Mouse (Mus musculus) limb, embryonic 12.5 days (tissue): Measurements from ENCODE around the gene Pde4c. TPM values are rescaled to one million over a fixed set of nuclear protein-coding genes. Genes with fewer than 3 reads are reported as not detected.

Experiments used
- ATAC-seq: fragments of 200-750 bp; cut with Nextera tagmentation; 2 replicates; pipeline ENCODE4 v1.8.0; 2017; ENCODE audit warnings: low read depth, moderate TSS enrichment; ENCODE audit not compliant: insufficient number of reproducible peaks, insufficient read depth, low FRiP score, low TSS enrichment
- H3K27ac ChIP-seq: fragments of 300-500 bp; sonication (generic); 2 replicates; pipeline ENCODE4 v1.5.1; 2016; ENCODE audit warnings: mild to moderate bottlenecking, moderate library complexity
- H3K27me3 ChIP-seq: fragments of 300-500 bp; sonication (generic); 2 replicates; pipeline ENCODE4 v1.6.1; 2016; ENCODE audit warnings: mild to moderate bottlenecking, moderate library complexity
- H3K36me3 ChIP-seq: fragments of 300-500 bp; sonication (generic); 2 replicates; pipeline ENCODE4 v1.6.1; 2016; ENCODE audit warnings: mild to moderate bottlenecking, moderate library complexity
- H3K4me1 ChIP-seq: fragments of 300-500 bp; sonication (generic); replicated peaks from 2 replicates; pipeline ENCODE4 v1.6.1; 2016
- H3K4me2 ChIP-seq: fragments of 300-500 bp; sonication (generic); 2 replicates; pipeline ENCODE4 v1.6.1; 2016; ENCODE audit warnings: mild to moderate bottlenecking, moderate library complexity
- H3K4me3 ChIP-seq: fragments of 300-500 bp; sonication (generic); replicated peaks from 2 replicates; pipeline ENCODE4 v1.5.1; 2016; ENCODE audit warnings: mild to moderate bottlenecking
- H3K9ac ChIP-seq: fragments of 300-500 bp; sonication (generic); replicated peaks from 2 replicates; pipeline ENCODE4 v1.6.1; 2016; ENCODE audit warnings: mild to moderate bottlenecking, moderate library complexity
- H3K9me3 ChIP-seq: fragments of 300-500 bp; sonication (generic); 2 replicates; pipeline ENCODE4 v1.6.1; 2016; ENCODE audit warnings: mild to moderate bottlenecking, moderate library complexity
- WGBS: fragments of 180-500 bp; shearing (Covaris S2); methylation state at CpG from one replicate; pipeline ENCODE4 v1.1.7; 2016; 5-methylcytosine and 5-hydroxymethylcytosine counted together
- polyA plus RNA-seq: library from polyadenylated mRNA; unstranded; fragments of >200 nt; fragmentation: Nextera tagmentation; extraction: Ambion mirVana; gene quantifications from 2 replicates; pipeline ENCODE4 v1.2.1, GENCODE M21; 2016

Pde4c gene
- polyA plus RNA-seq, 1 experiment from 2014 or later, result 0.33 TPM

GRCm38 (mm10) chr8:70743656-70744590, 20.4 kb downstream of the Pde4c start:
- Histone ChIP-seq H3K36me3 (no peaks in the 10 kb centered on the region), H3K4me1 (peaks cover 15% of the 10 kb centered on the region), H3K9ac (peak overlapping the region; percentile 40), H3K27ac (no peak overlapping the region), H3K4me3 (peak overlapping the region; percentile 30), H3K9me3 (no peaks in the 10 kb centered on the region), H3K4me2 (peak overlapping the region; percentile 50), H3K27me3 (peaks cover 89% of the 10 kb centered on the region)
- no peak for ATAC-seq
- 5% methylated on average over 48 of the region's 48 CpGs for WGBS

DNA sequence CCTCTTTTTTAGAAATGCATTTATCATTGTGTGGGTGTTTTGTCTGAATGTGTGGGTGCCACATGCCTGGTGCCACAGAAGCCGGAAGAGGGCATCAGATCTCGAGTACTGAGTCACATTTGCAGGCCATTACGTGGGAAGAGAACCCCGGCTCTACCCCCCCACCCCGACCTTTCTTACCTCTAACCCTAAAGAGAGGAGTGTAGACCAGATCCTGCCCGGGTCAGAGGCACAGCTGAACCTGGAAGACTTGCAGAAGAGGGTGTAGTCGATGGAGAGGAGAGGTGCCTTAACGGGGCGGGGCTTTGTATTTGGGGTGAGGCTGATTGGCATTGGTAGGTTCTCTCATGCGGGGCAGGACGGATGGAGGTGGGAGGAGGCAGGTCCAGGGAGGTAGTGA, 21.3 kb downstream of the Pde4c start:
- Histone ChIP-seq H3K27me3 (peaks cover 98% of the 10 kb centered on the region), H3K9ac (no peak overlapping the region), H3K4me2 (no peak overlapping the region), H3K36me3 (no peaks in the 10 kb centered on the region), H3K4me1 (peaks cover 15% of the 10 kb centered on the region), H3K4me3 (no peak overlapping the region; the same call in 1 of the 2 replicates), H3K9me3 (no peaks in the 10 kb centered on the region), H3K27ac (no peak overlapping the region)
- ATAC-seq, result no peak
- WGBS, result 44% methylated on average over 11 of the region's 11 CpGs

- H3K36me3 ChIP-seq, result no peaks in the 10 kb centered on the region
- no peaks in the 10 kb centered on the region for H3K9me3 ChIP-seq
- no peak overlapping the region for H3K4me2 ChIP-seq
- no peak overlapping the region for H3K4me3 ChIP-seq
- 49% methylated on average over 19 of the region's 19 CpGs for WGBS
- peaks cover 15% of the 10 kb centered on the region for H3K4me1 ChIP-seq
- no peak for ATAC-seq
- H3K9ac ChIP-seq, result no peak overlapping the region
- peaks cover 91% of the 10 kb centered on the region for H3K27me3 ChIP-seq
- H3K27ac ChIP-seq, result no peak overlapping the region
Measured at GRCm38 (mm10) chr8:70745691-70746220, 22.2 kb downstream of the Pde4c start.

- Histone ChIP-seq H3K9ac (no peak overlapping the region), H3K4me3 (no peak overlapping the region), H3K27me3 (peaks cover 82% of the 10 kb centered on the region), H3K27ac (no peak overlapping the region), H3K4me1 (peaks cover 15% of the 10 kb centered on the region), H3K4me2 (no peak overlapping the region), H3K9me3 (no peaks in the 10 kb centered on the region), H3K36me3 (no peaks in the 10 kb centered on the region)
- no peak for ATAC-seq
- WGBS, result 66% methylated on average over 9 of the region's 9 CpGs
Measured at GRCm38 (mm10) chr8:70746676-70747075, 23.2 kb downstream of the Pde4c start.

- no peaks in the 10 kb centered on the region for H3K9me3 ChIP-seq
- no peak overlapping the region for H3K4me2 ChIP-seq
- WGBS, result 86% methylated on average over 18 of the region's 18 CpGs
- peaks cover 75% of the 10 kb centered on the region for H3K27me3 ChIP-seq
- no peak overlapping the region for H3K27ac ChIP-seq
- no peak for ATAC-seq
- H3K9ac ChIP-seq, result no peak overlapping the region
- no peaks in the 10 kb centered on the region for H3K36me3 ChIP-seq
- H3K4me3 ChIP-seq, result no peak overlapping the region
- H3K4me1 ChIP-seq, result peaks cover 18% of the 10 kb centered on the region
Measured at GRCm38 (mm10) chr8:70747211-70747890, 23.8 kb downstream of the Pde4c start.

DNA sequence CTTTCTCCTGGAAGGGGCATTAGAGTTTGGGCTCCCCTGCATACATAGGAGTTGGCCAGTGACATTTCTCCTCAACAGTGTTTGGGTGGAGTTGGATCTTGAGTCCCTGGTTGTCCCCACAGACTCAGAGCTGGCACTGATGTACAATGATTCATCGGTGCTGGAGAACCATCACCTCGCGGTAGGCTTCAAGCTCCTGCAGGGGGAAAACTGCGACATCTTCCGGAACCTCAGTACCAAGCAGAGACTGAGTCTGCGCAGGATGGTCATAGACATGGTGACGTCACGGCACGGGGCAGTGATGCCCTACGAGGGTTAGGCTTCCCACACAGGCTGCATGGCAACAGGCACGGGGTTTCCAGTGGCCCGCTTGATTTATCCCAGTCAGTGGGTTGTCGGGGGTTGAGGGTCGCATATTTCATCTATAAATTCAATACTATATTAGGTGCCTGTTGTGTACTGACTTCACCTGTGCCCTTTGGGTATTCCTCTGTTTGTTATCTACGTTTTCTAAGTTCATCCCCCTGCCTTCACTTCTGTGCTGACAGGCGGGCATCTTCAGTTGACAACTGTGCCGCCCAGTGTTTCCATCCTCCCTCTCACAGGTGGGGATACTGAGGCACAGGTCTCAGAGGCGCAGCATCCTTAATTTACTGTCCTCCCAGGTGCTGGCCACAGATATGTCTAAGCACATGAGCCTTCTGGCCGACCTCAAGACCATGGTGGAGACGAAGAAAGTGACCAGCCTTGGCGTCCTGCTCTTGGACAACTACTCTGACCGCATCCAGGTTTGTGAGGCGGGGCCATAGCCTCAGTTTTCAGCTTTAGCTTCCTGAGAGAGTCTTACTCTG, 25.0 kb downstream of the Pde4c start:
- no peak overlapping the region for H3K27ac ChIP-seq
- H3K9me3 ChIP-seq, result no peaks in the 10 kb centered on the region
- peaks cover 64% of the 10 kb centered on the region for H3K27me3 ChIP-seq
- no peak overlapping the region for H3K4me2 ChIP-seq
- H3K9ac ChIP-seq, result no peak overlapping the region
- 87% methylated on average over 23 of the region's 23 CpGs for WGBS
- no peak for ATAC-seq
- H3K4me3 ChIP-seq, result no peak overlapping the region
- no peaks in the 10 kb centered on the region for H3K36me3 ChIP-seq
- peaks cover 22% of the 10 kb centered on the region for H3K4me1 ChIP-seq

DNA sequence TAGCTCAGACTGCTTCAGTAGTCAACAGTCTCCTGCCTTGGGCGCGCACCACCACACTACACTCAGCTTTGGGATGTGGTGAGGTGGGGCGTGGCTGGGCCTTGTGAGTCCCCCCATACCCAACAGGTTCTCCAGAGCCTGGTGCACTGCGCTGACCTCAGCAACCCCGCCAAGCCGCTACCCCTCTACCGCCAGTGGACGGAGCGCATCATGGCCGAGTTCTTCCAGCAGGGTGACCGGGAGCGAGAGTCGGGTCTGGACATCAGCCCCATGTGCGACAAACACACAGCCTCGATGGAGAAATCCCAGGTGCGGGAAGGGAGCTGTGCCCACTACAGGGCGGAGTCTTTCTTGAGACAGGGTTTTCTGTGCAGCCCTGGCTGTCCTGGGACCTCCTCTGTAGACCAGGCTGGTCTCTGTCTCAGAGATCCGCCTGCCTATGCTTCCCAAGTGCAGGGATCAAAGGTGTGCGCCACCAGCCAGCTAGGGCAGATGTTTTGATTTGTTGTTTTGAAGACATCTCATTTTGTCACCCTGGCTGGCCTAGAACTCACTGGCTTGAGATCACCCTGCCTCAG, 25.7 kb downstream of the Pde4c start:
- H3K4me2 ChIP-seq, result no peak overlapping the region
- H3K4me3 ChIP-seq, result no peak overlapping the region
- H3K4me1 ChIP-seq, result peaks cover 22% of the 10 kb centered on the region
- no peak overlapping the region for H3K9ac ChIP-seq
- H3K9me3 ChIP-seq, result no peaks in the 10 kb centered on the region
- WGBS, result 83% methylated on average over 19 of the region's 19 CpGs
- no peaks in the 10 kb centered on the region for H3K36me3 ChIP-seq
- ATAC-seq, result no peak
- peaks cover 57% of the 10 kb centered on the region for H3K27me3 ChIP-seq
- H3K27ac ChIP-seq, result no peak overlapping the region

DNA sequence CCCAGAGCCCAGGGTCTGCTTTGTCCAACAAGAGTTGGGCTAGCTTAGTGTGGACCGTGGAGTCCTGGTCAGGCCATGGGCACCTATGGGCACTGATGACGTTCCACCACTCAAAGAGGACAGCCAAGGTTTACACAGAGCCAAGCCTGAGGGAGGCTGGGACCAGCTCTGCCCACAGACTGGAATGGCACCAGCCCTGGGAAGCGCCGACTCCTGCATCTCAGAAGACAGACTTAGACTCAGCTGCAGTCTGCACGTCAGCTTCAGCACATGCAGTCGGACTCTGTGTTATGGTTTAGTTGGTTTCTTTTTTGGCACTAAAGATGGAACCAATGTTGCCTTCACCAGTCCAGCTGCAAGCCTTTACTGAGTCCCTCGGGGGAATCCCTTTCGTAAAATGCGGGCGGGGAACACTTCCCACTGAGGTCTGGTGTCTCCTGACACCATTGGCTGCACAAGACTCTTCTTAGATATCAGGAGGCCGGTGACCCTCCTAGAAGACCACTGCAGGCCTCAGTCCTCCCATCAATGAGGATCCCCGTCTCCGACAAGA, 26.7 kb downstream of the Pde4c start:
- Histone ChIP-seq H3K9me3 (no peaks in the 10 kb centered on the region), H3K27me3 (peaks cover 47% of the 10 kb centered on the region), H3K36me3 (no peaks in the 10 kb centered on the region), H3K9ac (no peak overlapping the region), H3K4me1 (peaks cover 25% of the 10 kb centered on the region), H3K27ac (no peak overlapping the region), H3K4me3 (no peak overlapping the region), H3K4me2 (no peak overlapping the region)
- ATAC-seq, result no peak
- 83% methylated on average over 13 of the region's 13 CpGs for WGBS

DNA sequence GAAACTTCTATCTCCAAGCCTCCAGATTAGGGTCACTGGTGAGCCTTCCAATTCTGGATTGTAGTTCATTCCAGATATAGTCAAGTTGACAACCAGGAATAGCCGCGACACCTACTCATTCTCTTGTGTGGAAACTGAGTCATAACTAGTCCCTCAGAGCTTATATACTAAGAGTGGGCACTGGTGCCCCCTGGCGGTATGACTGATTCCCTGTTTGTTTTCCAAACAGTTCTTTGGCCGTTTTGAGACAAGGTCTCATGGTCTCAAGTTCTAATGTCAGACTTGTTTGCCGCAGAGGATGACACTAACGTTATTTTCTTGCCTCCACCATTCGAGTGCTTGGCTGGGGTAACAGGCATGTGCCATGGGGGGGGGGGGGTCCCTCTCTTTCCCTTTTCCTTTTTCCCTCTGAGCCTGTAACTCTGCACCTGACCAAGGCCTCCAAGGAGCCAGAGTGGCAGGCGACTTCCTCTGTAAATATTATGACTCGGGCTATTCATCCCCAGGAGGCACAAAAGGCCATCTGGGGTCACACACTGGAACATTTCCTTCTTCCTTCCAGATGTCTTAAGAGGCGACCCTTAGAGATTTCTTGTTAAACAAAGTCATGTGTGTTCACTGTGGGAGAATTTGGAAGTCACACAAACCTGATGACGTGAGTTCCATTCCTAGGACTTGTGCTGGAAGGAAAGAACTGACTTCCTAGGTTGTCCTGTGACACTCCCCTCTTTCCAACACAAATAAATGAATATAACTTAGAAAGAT, 28.7 kb downstream of the Pde4c start:
- Histone ChIP-seq H3K9ac (no peak overlapping the region), H3K4me3 (0 out of 2 replicates have a peak overlapping the region, but pooled peaks have one; percentile 9), H3K27ac (peak overlapping the region; percentile 82), H3K4me2 (peak overlapping the region; percentile 43), H3K9me3 (no peaks in the 10 kb centered on the region), H3K27me3 (peaks cover 27% of the 10 kb centered on the region), H3K4me1 (peaks cover 31% of the 10 kb centered on the region), H3K36me3 (peaks cover 11% of the 10 kb centered on the region)
- 20% methylated on average over 11 of the region's 11 CpGs for WGBS
- no peak for ATAC-seq

- Histone ChIP-seq H3K36me3 (peaks cover 21% of the 10 kb centered on the region), H3K9ac (0 out of 2 replicates have a peak overlapping the region, but pooled peaks have one; percentile 1), H3K27me3 (peaks cover 17% of the 10 kb centered on the region), H3K4me3 (no peak overlapping the region; the same call in 1 of the 2 replicates), H3K4me2 (peak overlapping the region; percentile 43), H3K9me3 (no peaks in the 10 kb centered on the region), H3K4me1 (peaks cover 31% of the 10 kb centered on the region), H3K27ac (peak overlapping the region; percentile 82)
- ATAC-seq, result no peak
- 15% methylated on average over 21 of the region's 21 CpGs for WGBS
Measured at GRCm38 (mm10) chr8:70753151-70753550, 29.6 kb downstream of the Pde4c start.
